Mouse (Mus musculus) adrenal gland (tissue): ENCODE results near the gene Tmem135.

Experiments used
- intact Hi-C: fragments of 180-260 bp; cut with DNase I; formaldehyde crosslinking; loops from one replicate; pipeline ENCODE4 v1.15.1; 2025

Gene Tmem135

DNA sequence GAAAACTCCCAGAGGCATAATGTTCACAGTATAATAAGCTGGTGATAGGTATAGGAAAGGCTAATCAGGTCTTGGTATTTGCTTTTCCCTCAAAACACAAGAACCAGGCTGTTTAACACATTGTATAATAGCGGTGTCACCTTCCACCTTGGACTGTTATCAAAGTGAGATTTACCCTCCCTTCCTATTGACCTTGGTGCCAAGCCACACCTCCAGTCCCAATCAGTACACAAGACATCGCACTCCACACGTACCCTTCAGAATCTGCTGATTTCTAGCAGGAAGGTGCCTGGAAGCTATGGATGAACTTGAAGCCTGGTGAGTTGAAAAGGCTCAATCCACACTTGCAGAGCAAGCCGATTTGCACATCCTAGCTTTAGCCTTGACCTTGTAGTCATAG lies 12.2 kb downstream of the Tmem135 start:
- intact Hi-C loops: no loop called here

- intact Hi-C loops: no loop called here
These were observed 12.7 kb downstream of the Tmem135 start for GRCm38 (mm10) chr7:89391281-89391680.

DNA sequence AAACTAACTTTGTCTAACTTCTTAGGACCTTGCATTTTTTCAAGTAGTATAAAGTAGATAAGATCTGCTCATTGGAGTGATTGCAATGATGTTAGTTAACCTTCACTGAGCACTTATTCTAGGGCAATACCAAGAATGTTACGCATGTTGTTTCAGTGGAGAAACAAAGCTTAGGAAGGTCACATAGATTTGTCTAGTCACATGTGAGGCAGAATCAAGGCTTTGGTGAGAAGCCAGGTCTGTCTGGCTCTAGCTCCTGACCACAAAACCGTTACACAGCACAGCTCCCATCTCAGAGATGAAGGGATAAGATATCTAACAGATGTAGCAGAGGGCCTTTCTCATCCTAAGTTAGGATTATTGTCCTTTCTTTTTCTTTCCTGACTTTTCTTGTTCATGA lies 13.4 kb downstream of the Tmem135 start:
- intact Hi-C loops: no loop called here

- intact Hi-C loops: no loop called here
These were observed 15.0 kb downstream of the Tmem135 start for GRCm38 (mm10) chr7:89388981-89389380.

- intact Hi-C loops: no loop called here
These were observed 21.1 kb downstream of the Tmem135 start for GRCm38 (mm10) chr7:89382892-89383291.

GRCm38 (mm10) chr7:89380935-89381705 lies 22.9 kb downstream of the Tmem135 start:
- intact Hi-C loops: no loop called here

DNA sequence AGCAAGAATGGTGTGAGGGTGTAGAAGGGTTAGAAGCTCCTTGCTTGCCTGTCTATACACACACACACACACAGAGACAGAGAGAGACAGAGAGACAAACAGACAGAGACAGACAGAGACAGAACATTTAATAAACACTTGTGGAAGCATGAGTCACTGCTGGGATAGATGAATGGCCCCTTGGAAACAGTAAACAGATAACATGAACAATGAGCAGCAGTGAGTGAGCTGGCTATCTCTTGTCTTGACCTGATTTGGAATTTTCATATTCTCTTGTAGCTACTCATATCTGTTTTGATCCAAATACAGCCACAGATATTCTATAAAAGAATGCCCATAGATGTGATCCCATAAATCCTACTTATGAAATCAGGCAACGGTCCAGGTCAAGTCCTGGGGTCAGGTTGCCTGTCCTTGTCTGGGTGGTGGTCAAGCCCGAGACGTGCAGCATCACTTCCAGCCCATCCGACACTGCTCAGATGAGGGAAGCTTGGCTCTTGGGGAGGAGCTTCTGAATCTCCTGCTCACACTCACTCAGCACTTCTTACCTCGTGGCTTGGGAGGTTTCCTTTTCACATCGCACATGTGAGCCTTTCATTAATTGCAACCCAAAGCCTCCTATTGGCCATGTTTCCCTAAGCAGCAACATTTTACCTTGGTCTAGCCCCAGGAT lies 32.3 kb downstream of the Tmem135 start:
- intact Hi-C loops: loop anchor here (5.0 kb wide), 1 partner anchor 204 kb away; no protein-coding TSS in a partner anchor

- intact Hi-C loops: loop anchor here (5.0 kb wide), 1 partner anchor 204 kb away; no protein-coding TSS in a partner anchor
These were observed 33.1 kb downstream of the Tmem135 start for GRCm38 (mm10) chr7:89370917-89371316.

GRCm38 (mm10) chr7:89370086-89370485 lies 33.9 kb downstream of the Tmem135 start:
- intact Hi-C loops: loop anchor here (5.0 kb wide), 1 partner anchor 203 kb away; no protein-coding TSS in a partner anchor

- intact Hi-C loops: no loop called here
These were observed 36.4 kb downstream of the Tmem135 start for GRCm38 (mm10) chr7:89367643-89368042.

DNA sequence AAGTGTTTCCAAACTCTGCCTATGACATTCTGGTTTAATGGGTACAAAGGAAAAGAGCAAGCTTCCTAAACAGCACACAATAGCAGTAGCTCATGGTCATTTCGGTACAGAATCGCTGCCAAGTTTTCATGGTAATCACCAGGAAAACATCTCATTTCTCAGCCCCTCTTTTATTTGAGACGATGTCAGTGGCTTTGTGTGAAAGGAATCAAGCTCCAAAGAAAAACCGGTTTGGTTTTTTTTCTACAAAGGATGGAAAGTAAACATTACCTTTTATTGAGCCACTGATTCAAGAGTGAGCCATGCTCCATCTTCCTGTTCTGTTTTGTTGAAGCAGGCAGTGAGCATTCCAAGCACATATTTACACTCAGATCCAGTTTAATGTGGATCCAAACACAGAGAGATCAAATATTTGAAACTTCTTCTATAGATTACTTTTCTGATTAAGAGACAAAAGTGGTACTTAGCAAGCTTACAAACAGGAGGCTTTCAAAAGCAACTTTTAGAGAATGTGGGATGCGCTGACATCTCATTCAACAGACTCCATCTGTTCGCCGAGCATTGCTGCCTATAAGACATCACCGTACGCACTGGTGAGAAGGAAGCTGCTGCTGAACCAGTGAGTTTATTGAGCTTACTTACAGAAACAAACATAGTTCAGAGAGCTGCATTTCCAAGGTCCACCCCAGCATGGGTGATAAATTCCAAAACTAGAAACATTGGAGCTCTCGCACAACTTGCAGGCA lies 38.7 kb downstream of the Tmem135 start:
- intact Hi-C loops: no loop called here

GRCm38 (mm10) chr7:89363975-89364374 lies 40.0 kb downstream of the Tmem135 start:
- intact Hi-C loops: no loop called here

GRCm38 (mm10) chr7:89356307-89356706 lies 47.7 kb downstream of the Tmem135 start:
- intact Hi-C loops: no loop called here

DNA sequence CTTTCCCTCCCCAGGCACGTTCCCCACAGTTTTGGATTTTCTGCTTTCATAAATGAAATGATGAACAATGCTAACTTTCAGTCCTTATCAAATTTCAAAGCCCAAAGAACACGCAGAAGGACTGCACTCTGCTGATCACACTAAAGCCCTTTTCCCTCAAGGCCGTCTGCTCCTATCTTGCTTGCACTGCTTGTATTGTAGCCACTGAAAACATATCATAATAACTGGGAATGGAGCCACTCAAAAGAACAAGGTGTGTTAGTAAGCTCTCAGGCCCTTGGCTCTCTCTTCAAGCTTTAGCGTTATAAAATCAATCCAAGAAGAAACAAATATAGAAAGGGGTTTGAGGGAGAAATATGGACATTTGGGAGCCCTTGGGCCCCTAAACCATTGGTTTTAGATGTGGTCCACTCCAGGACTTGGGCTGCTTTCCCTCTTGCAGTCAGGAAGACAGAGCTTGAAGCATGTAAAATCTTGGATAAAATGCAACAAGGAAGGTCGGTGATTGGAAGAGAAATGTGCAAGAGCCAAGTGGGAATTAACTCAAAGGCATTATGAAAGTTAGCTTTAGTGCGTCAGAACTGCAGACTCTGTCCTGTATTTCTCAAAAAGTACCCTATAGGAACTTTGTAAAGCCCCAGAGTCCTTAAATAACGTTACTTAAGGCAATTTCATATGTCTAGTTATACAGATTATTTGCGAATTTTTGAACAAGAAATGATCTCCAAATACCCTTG lies 48.3 kb downstream of the Tmem135 start:
- intact Hi-C loops: no loop called here

- intact Hi-C loops: no loop called here
These were observed 62.0 kb downstream of the Tmem135 start for GRCm38 (mm10) chr7:89342021-89342420.

DNA sequence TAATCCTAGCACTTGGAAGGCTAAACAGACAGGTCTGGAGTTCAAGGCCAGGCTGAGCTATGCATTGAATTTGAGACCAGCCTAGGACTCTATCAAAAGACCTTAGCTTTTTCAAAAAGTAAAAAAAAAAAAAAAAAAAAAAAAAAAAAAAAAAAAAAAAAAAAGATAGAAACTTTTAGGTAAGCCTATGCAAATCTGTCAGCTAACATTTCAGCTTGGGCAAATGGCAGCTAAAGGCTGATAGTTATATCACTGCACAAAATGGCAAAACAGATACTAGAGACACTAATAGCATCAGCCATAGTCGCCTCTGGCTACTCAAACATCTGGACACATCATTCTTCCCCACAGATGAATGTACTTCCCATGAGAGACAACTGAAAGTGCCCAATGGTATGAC lies 64.2 kb downstream of the Tmem135 start:
- intact Hi-C loops: no loop called here

DNA sequence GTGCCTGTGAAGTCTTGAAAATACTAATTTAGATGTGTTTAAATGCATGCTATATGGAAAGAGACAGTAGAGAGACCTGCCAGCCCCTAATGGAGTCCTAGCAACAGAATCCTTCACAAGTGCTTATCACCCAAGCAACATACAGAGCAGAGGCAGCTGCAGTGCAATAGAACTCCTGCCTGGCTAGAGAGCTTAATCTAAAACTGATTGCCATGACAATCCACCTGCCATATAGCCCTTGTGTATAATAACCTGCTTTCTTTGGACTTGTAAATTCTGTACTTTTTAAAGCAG lies 64.9 kb downstream of the Tmem135 start:
- intact Hi-C loops: no loop called here

- intact Hi-C loops: no loop called here
These were observed 65.5 kb downstream of the Tmem135 start for GRCm38 (mm10) chr7:89338350-89339141.

DNA sequence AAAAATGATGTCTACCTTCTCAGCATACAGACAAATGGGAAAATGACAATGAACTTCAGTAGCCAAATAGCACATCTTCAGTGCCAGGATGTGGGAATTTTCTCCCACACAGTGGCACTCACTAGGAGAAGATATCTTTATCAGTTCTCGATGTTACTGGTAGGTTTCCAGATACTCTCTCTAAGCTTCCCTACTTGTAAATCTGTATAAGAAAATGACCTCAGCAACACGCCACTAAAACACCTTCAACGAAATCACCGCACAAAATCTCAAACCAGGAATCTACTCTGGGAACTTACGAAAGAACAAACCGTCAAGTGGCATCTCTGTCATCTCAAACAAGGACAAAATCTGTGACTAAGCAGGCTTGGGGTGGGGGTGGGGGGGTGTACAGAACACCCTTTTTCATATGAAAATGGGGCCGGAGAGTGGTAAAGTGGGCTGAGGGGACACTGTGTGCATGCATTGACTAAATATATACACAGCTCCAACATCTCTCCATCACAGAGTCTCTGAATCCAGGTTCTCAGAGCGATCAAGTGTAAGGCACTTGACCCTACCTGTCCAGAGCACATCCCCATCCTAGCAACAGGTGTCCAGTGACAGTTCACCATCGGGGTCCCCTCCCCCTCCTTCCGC lies 66.2 kb downstream of the Tmem135 start:
- intact Hi-C loops: no loop called here

DNA sequence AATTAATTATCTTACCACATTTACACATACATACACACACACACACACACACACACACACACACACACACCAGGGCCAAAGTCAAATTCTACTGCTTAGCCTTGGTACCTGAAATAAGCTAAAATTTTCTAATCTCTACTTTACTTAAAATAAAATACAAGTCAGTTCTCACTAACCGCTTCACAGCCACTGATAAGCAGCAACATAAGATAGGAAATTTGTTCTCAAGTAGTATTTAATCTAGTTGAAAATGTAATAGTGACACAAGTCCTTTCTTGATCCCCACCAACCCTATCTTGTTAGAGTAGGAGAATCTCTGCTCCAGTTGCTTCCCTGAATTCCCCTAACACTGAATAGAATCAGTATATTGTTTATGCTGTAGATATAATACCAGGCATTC lies 67.6 kb downstream of the Tmem135 start:
- intact Hi-C loops: no loop called here
